In the genomic region with DNA sequence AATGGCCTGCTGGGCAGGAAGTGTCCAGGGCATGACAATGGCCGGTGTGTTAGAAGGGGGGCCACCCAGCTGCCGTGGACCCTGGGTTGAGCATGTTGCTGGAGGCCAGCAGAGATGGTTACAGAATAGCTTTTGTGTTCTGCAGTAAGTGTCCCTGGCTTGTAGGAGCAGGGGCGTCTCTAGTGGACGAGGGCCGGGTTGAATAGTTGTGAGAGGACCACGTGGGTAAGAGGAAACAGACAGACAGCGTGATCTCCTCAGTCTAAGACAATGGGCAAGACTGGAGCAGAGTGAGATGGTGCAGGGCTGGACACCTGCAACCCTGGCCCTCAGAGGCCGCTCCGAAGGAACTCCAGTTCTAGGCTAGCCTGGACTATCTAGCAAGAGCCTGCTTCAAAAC, we compare ENCODE assay signal across 9 mouse cellular contexts. TPM values are rescaled to one million over a fixed set of nuclear protein-coding genes. Genes with fewer than 3 reads are reported as not detected.
DNase-seq lines count a peak whose midpoint lies in the region; ATAC-seq and TF ChIP-seq lines count a peak whose summit lies in the region.
"Had no signal": no experiment of that assay in that cellular context is flagged by ENCODE, and none has a peak within 500 bp of the region (broad histone marks: within the 10 kb centered on the region; RNA-seq: fewer than 3 reads in every experiment).

No protein-coding gene starts in this region.

- no peak overlapping the region for H3K4me2 ChIP-seq in hindbrain, embryonic 15.5 days
- no peak overlapping the region for H3K4me2 ChIP-seq in hindbrain, embryonic 12.5 days (replicated peaks)
- peak overlapping the region; percentile 64 for H3K4me2 ChIP-seq in liver, embryonic 14.5 days (ENCODE audit: low read depth)
- H3K4me2 ChIP-seq: embryonic facial prominence, embryonic 12.5 days had no signal

- TF ChIP-seq CTCF in liver, embryonic 14.5 days (IDR thresholded peaks at IDR 0.05; ENCODE audit: low read depth) = no peak

- H3K9me3 ChIP-seq in hindbrain, embryonic 15.5 days = no peaks in the 10 kb centered on the region
- H3K9me3 ChIP-seq in hindbrain, embryonic 12.5 days (replicated peaks) = no peaks in the 10 kb centered on the region
- no peaks in the 10 kb centered on the region for H3K9me3 ChIP-seq in liver, embryonic 14.5 days (ENCODE audit: control insufficient read depth, low read length)
- H3K9me3 ChIP-seq: embryonic facial prominence, embryonic 12.5 days had no signal

- no peak overlapping the region for H3K9ac ChIP-seq in hindbrain, embryonic 15.5 days
- H3K9ac ChIP-seq in hindbrain, embryonic 12.5 days = no peak overlapping the region
- no peak overlapping the region for H3K9ac ChIP-seq in liver, embryonic 14.5 days (replicated peaks)
- H3K9ac ChIP-seq: embryonic facial prominence, embryonic 12.5 days had no signal

- 64% methylated on average over 9 of the region's 9 CpGs for WGBS in hindbrain, embryonic 15.5 days
- 60% methylated on average over 9 of the region's 9 CpGs for WGBS in hindbrain, embryonic 12.5 days
- 48% methylated on average over 9 of the region's 9 CpGs for WGBS in liver, embryonic 14.5 days (ENCODE audit: insufficient replicate concordance)

- TF ChIP-seq EP300 in liver, embryonic 14.5 days (IDR thresholded peaks at IDR 0.05; ENCODE audit: low read depth) = no peak

- H3K4me3 ChIP-seq in hindbrain, embryonic 15.5 days = no peak overlapping the region
- no peak overlapping the region for H3K4me3 ChIP-seq in hindbrain, embryonic 12.5 days
- no peak overlapping the region for H3K4me3 ChIP-seq in liver, embryonic 14.5 days (ENCODE audit: insufficient read depth in 1 of 2, low read depth in 2 of 2, low read length in 2 of 2)
- H3K4me3 ChIP-seq: embryonic facial prominence, embryonic 12.5 days had no signal

- 0 out of 2 replicates have a peak overlapping the region, but pooled peaks have one; percentile 6 for H3K27ac ChIP-seq in hindbrain, embryonic 15.5 days (replicated peaks)
- H3K27ac ChIP-seq in hindbrain, embryonic 12.5 days = no peak overlapping the region
- H3K27ac ChIP-seq in liver, embryonic 14.5 days = no peak overlapping the region
- H3K27ac ChIP-seq: embryonic facial prominence, embryonic 12.5 days had no signal

- no peak for ATAC-seq in hindbrain, embryonic 15.5 days (ENCODE audit: low FRiP score, low read depth)
- ATAC-seq in hindbrain, embryonic 12.5 days (ENCODE audit: low FRiP score) = no peak
- no peak for ATAC-seq in liver, embryonic 14.5 days (ENCODE audit: insufficient read depth)

- H3K4me1 ChIP-seq in hindbrain, embryonic 15.5 days (replicated peaks) = peaks cover 19% of the 10 kb centered on the region
- peaks cover 23% of the 10 kb centered on the region for H3K4me1 ChIP-seq in hindbrain, embryonic 12.5 days
- H3K4me1 ChIP-seq in liver, embryonic 14.5 days (replicated peaks; ENCODE audit: control insufficient read depth in 2 of 2, insufficient read depth in 2 of 2, low read length in 1 of 2) = peaks cover 0 to 31% of the 10 kb centered on the region in 2 experiments; a peak in 2 of 4 replicates

- H3K27me3 ChIP-seq in hindbrain, embryonic 15.5 days = peaks cover 6% of the 10 kb centered on the region; the same call in 1 of the 2 replicates
- H3K27me3 ChIP-seq in hindbrain, embryonic 12.5 days = peaks cover 25% of the 10 kb centered on the region
- no peaks in the 10 kb centered on the region; the same call in none of the 2 replicates for H3K27me3 ChIP-seq in liver, embryonic 14.5 days (ENCODE audit: control insufficient read depth, insufficient read depth, low read length)
- H3K27me3 ChIP-seq: embryonic facial prominence, embryonic 12.5 days had no signal

- H3K36me3 ChIP-seq in hindbrain, embryonic 15.5 days = no peaks in the 10 kb centered on the region
- H3K36me3 ChIP-seq in hindbrain, embryonic 12.5 days = no peaks in the 10 kb centered on the region
- no peaks in the 10 kb centered on the region for H3K36me3 ChIP-seq in liver, embryonic 14.5 days (replicated peaks; ENCODE audit: control insufficient read depth, insufficient read depth, low read depth)
- H3K36me3 ChIP-seq: embryonic facial prominence, embryonic 12.5 days had no signal

- DNase-seq in thymus, postnatal 36 days = peak; percentile 30 to 32
- no peak for DNase-seq in thymus, postnatal 10 days (ENCODE audit: low spot score in 2 of 2)
- DNase-seq in liver, embryonic 14.5 days (ENCODE audit: low read depth in 3 of 3, low spot score in 3 of 3) = no peak
- peak; percentile 36 for DNase-seq in thymus, postnatal 4 days
- DNase-seq in cerebellum, adult 11-12 months = no peak
- DNase-seq in embryo, embryonic 11 days = no peak

RNA-seq across cellular contexts. Expression of gene Lrrfip1, which starts 57.2 kb away (rescaled TPM):
- polyA plus RNA-seq in hindbrain, embryonic 15.5 days (2015; fragmentation: Nextera tagmentation; extraction: Ambion mirVana) = 39.0 and 41.5 TPM in 2 replicates
- 26.0 and 32.0 TPM in 2 replicates for polyA plus RNA-seq in hindbrain, embryonic 12.5 days (2016; fragmentation: Nextera tagmentation; extraction: Ambion mirVana)
- 4.6 and 9.4 TPM in 2 replicates for polyA plus RNA-seq in liver, embryonic 14.5 days (2012; rRNA removed)
- 10.0 and 12.5 TPM in 2 replicates for polyA plus RNA-seq in liver, embryonic 14.5 days (2014; fragmentation: Nextera tagmentation; extraction: Ambion mirVana)

Comparison
In these comparisons a context has a peak if more than half of its experiments do, and no peak if none do; other contexts are left out.
1. DNase-seq: peak in thymus, postnatal 36 days (2 of 2) and thymus, postnatal 4 days (single experiment); none in thymus, postnatal 10 days (0 of 2), liver, embryonic 14.5 days (0 of 3), cerebellum, adult 11-12 months (single experiment) and embryo, embryonic 11 days (single experiment).